Mouse (Mus musculus) kidney, embryonic 16.5 days (tissue): ENCODE measurements around the gene Tph1. TPM values are rescaled to one million over a fixed set of nuclear protein-coding genes. Genes with fewer than 3 reads are reported as not detected.

ENCODE experiments used
- ATAC-seq: fragments of 200-750 bp; cut with Nextera tagmentation; 2 replicates; pipeline ENCODE4 v1.8.0; 2017; ENCODE audit warnings: moderate TSS enrichment; ENCODE audit not compliant: low FRiP score, low TSS enrichment
- H3K27ac ChIP-seq: fragments of 300-500 bp; sonication (generic); 2 replicates; pipeline ENCODE4 v1.5.1; 2014; ENCODE audit warnings: low read length
- H3K27me3 ChIP-seq: fragments of 300-500 bp; sonication (generic); 2 replicates; pipeline ENCODE4 v1.6.1; 2014; ENCODE audit warnings: low read length, control low read depth, mixed read lengths; ENCODE audit not compliant: insufficient read depth
- H3K36me3 ChIP-seq: fragments of 300-500 bp; sonication (generic); 2 replicates; pipeline ENCODE4 v1.6.1; 2014; ENCODE audit warnings: low read length, control low read depth, mixed read lengths; ENCODE audit not compliant: insufficient read depth
- H3K4me1 ChIP-seq: fragments of 300-500 bp; sonication (generic); 2 replicates; pipeline ENCODE4 v1.6.1; 2014; ENCODE audit warnings: low read length, control low read depth, mixed read lengths; ENCODE audit not compliant: insufficient read depth
- H3K4me2 ChIP-seq: fragments of 300-500 bp; sonication (generic); replicated peaks from 2 replicates; pipeline ENCODE4 v1.6.1; 2014; ENCODE audit warnings: low read depth, low read length
- H3K4me3 ChIP-seq: fragments of 300-500 bp; sonication (generic); 2 replicates; pipeline ENCODE4 v1.5.1; 2014; ENCODE audit warnings: mild to moderate bottlenecking, low read length
- H3K9ac ChIP-seq: fragments of 300-500 bp; sonication (generic); replicated peaks from 2 replicates; pipeline ENCODE4 v1.6.1; 2014; ENCODE audit warnings: low read length
- H3K9me3 ChIP-seq: fragments of 300-500 bp; sonication (generic); 2 replicates; pipeline ENCODE4 v1.6.1; 2016; ENCODE audit warnings: low read length, control low read depth
- WGBS: fragments of 180-500 bp; shearing (Covaris S2); extraction: QIAGEN DNeasy Blood & Tissue Kit; methylation state at CpG from one replicate; pipeline ENCODE4 v1.1.7; 2014; 5-methylcytosine and 5-hydroxymethylcytosine counted together
- polyA plus RNA-seq: library from polyadenylated mRNA; unstranded; fragments of >200 nt; fragmentation: Nextera tagmentation; extraction: Ambion mirVana; gene quantifications from 2 replicates; pipeline ENCODE4 v1.2.1, GENCODE M21; 2015

Gene Tph1
- polyA plus RNA-seq, 1 experiment from 2014 or later, result 2.2 TPM

GRCm38 (mm10) chr7:46607428-46608055 lies 64.8 kb downstream of the Tph1 start:
- Histone ChIP-seq H3K4me1 (peaks cover 12% of the 10 kb centered on the region), H3K9me3 (no peaks in the 10 kb centered on the region), H3K9ac (no peak overlapping the region), H3K36me3 (peaks cover 3% of the 10 kb centered on the region; the same call in 1 of the 2 replicates), H3K4me2 (no peak overlapping the region), H3K4me3 (no peak overlapping the region), H3K27ac (no peak overlapping the region), H3K27me3 (no peaks in the 10 kb centered on the region)
- ATAC-seq, result no peak
- 59% methylated on average over 11 of the region's 11 CpGs for WGBS

- peak; percentile 78; the same call in 1 of the 2 replicates for ATAC-seq
- Histone ChIP-seq H3K9ac (no peak overlapping the region), H3K4me1 (peaks cover 9% of the 10 kb centered on the region; the same call in 1 of the 2 replicates), H3K9me3 (no peaks in the 10 kb centered on the region), H3K4me3 (no peak overlapping the region), H3K27ac (peak overlapping the region; percentile 26; the same call in 1 of the 2 replicates), H3K27me3 (no peaks in the 10 kb centered on the region), H3K36me3 (peaks cover 3% of the 10 kb centered on the region; the same call in 1 of the 2 replicates), H3K4me2 (no peak overlapping the region)
- WGBS, result 55% methylated on average over 8 of the region's 8 CpGs
These were observed 65.3 kb downstream of the Tph1 start for GRCm38 (mm10) chr7:46607031-46607426.

- Histone ChIP-seq H3K4me1 (peaks cover 9% of the 10 kb centered on the region; the same call in 1 of the 2 replicates), H3K4me3 (no peak overlapping the region), H3K27me3 (no peaks in the 10 kb centered on the region), H3K4me2 (no peak overlapping the region), H3K9ac (no peak overlapping the region), H3K9me3 (no peaks in the 10 kb centered on the region), H3K27ac (peak overlapping the region; percentile 26; the same call in 1 of the 2 replicates), H3K36me3 (peaks cover 3% of the 10 kb centered on the region; the same call in 1 of the 2 replicates)
- WGBS, result 74% methylated on average over 7 of the region's 7 CpGs
- ATAC-seq, result peak; percentile 70; the same call in 1 of the 2 replicates
These were observed 65.8 kb downstream of the Tph1 start for GRCm38 (mm10) chr7:46606391-46607030.

- H3K4me3 ChIP-seq, result no peak overlapping the region
- ATAC-seq, result no peak
- WGBS, result 86% methylated on average over 7 of the region's 7 CpGs
- no peak overlapping the region for H3K27ac ChIP-seq
- H3K4me1 ChIP-seq, result peaks cover 13% of the 10 kb centered on the region; the same call in 1 of the 2 replicates
- H3K9ac ChIP-seq, result no peak overlapping the region
- peaks cover 3% of the 10 kb centered on the region; the same call in 1 of the 2 replicates for H3K36me3 ChIP-seq
- no peak overlapping the region for H3K4me2 ChIP-seq
- no peaks in the 10 kb centered on the region for H3K9me3 ChIP-seq
- H3K27me3 ChIP-seq, result no peaks in the 10 kb centered on the region
These were observed 69.3 kb downstream of the Tph1 start for GRCm38 (mm10) chr7:46603051-46603450.

GRCm38 (mm10) chr7:46602079-46602478 lies 70.3 kb downstream of the Tph1 start:
- H3K27me3 ChIP-seq, result no peaks in the 10 kb centered on the region
- peaks cover 3% of the 10 kb centered on the region; the same call in 1 of the 2 replicates for H3K36me3 ChIP-seq
- ATAC-seq, result no peak
- H3K4me2 ChIP-seq, result no peak overlapping the region
- H3K4me1 ChIP-seq, result peaks cover 6% of the 10 kb centered on the region; the same call in 1 of the 2 replicates
- no peak overlapping the region for H3K27ac ChIP-seq
- H3K4me3 ChIP-seq, result no peak overlapping the region
- H3K9me3 ChIP-seq, result no peaks in the 10 kb centered on the region
- H3K9ac ChIP-seq, result no peak overlapping the region
- WGBS, result 59% methylated on average over 4 of the region's 4 CpGs

- no peak for ATAC-seq
- no peak overlapping the region for H3K4me2 ChIP-seq
- WGBS, result 41% methylated on average over 5 of the region's 5 CpGs
- H3K27ac ChIP-seq, result no peak overlapping the region
- no peak overlapping the region for H3K9ac ChIP-seq
- H3K4me1 ChIP-seq, result 0 out of 2 replicates have a peak, but pooled peaks cover 4% of the 10 kb centered on the region
- H3K9me3 ChIP-seq, result no peaks in the 10 kb centered on the region
- peaks cover 3% of the 10 kb centered on the region; the same call in 1 of the 2 replicates for H3K36me3 ChIP-seq
- H3K27me3 ChIP-seq, result no peaks in the 10 kb centered on the region
- H3K4me3 ChIP-seq, result no peak overlapping the region
These were observed 71.2 kb downstream of the Tph1 start for GRCm38 (mm10) chr7:46601097-46601496.

- no peaks in the 10 kb centered on the region for H3K36me3 ChIP-seq
- H3K4me2 ChIP-seq, result no peak overlapping the region
- H3K9ac ChIP-seq, result no peak overlapping the region
- H3K27me3 ChIP-seq, result no peaks in the 10 kb centered on the region
- H3K4me1 ChIP-seq, result 0 out of 2 replicates have a peak, but pooled peaks cover 4% of the 10 kb centered on the region
- H3K9me3 ChIP-seq, result no peaks in the 10 kb centered on the region
- no peak for ATAC-seq
- H3K4me3 ChIP-seq, result no peak overlapping the region
- 100% methylated on average over 2 of the region's 2 CpGs for WGBS
- H3K27ac ChIP-seq, result no peak overlapping the region
These were observed 75.3 kb downstream of the Tph1 start for GRCm38 (mm10) chr7:46597006-46597405.

Other genes with a start within 250 kb of the Tph1 start
- 14.7 and 16.5 TPM in 2 replicates for gene Sergef, start 32.7 kb downstream of the Tph1 start, polyA plus RNA-seq
- gene Saal1, start 38.1 kb upstream of the Tph1 start, polyA plus RNA-seq, result 33.3 and 34.1 TPM in 2 replicates
- 0.57 TPM in 1 of 2 replicates, not detected in the other for gene Saa3, start 43.2 kb upstream of the Tph1 start, polyA plus RNA-seq
- 0.08 TPM in 1 of 2 replicates, not detected in the other for gene Saa4, start 60.1 kb upstream of the Tph1 start, polyA plus RNA-seq
- gene Saa1, start 70.4 kb upstream of the Tph1 start, polyA plus RNA-seq, result 2.3 and 2.5 TPM in 2 replicates
- 0.63 TPM in 1 of 2 replicates, not detected in the other for gene Saa2, start 79.3 kb upstream of the Tph1 start, polyA plus RNA-seq
- gene Hps5, start 123.5 kb upstream of the Tph1 start, polyA plus RNA-seq, result 30.9 and 34.4 TPM in 2 replicates
- 45.7 and 50.5 TPM in 2 replicates for gene Gtf2h1, start 123.6 kb upstream of the Tph1 start, polyA plus RNA-seq
- gene Ldha, start 168.9 kb upstream of the Tph1 start, polyA plus RNA-seq, result 1,802 and 1,946 TPM in 2 replicates
- 0.17 TPM in 1 of 2 replicates, not detected in the other for gene Ldhc, start 188.7 kb upstream of the Tph1 start, polyA plus RNA-seq
- gene Tsg101, start 247.4 kb upstream of the Tph1 start, polyA plus RNA-seq, result 163 and 179 TPM in 2 replicates